Mouse (Mus musculus): ENCODE measurements around the gene Pamr1. TPM values are rescaled to one million over a fixed set of nuclear protein-coding genes. Genes with fewer than 3 reads are reported as not detected.

Gene Pamr1
- polyA plus RNA-seq, 3 experiments from 2014 or later: not detected

DNA sequence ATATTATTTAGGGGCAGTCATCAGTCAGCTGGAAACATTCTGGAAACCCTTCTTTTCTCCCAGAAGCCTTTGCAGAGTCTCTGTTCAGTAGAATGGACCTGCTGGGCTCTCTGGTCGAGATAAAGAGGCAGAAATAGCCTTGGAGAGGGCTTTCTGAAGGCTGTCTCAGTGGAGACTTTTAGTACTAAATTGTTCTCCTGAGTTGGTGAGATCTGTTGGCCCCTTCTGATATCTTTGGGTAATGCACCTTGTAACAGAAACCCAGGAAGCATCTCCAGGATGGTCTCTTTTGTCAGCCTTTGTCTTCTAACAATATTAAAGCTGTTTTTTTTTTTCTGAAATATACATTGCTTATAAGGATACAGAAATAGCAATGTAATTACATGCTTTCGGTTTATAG is 111.2 kb downstream of the Pamr1 start:
- ATAC-seq: no peak

DNA sequence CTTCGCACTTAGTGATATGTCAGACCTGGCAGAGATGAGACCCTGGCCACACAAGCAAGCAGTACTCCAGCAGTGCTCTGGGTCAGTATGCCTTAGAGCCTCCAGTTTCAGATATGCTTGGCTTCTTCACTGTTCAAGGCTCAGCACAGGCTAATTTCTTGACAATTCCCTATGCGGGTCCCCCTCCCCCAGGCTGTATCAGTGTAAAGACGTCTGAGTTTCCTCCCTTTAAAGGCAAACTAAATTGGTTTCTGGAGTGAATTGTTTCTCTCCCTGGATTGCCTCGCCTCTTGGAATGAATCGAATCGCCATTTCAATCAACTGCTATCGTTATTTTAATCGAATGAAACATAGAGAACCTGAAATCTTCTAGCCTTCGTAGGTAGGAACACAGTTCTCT is 113.1 kb downstream of the Pamr1 start:
- ATAC-seq: no peak

DNA sequence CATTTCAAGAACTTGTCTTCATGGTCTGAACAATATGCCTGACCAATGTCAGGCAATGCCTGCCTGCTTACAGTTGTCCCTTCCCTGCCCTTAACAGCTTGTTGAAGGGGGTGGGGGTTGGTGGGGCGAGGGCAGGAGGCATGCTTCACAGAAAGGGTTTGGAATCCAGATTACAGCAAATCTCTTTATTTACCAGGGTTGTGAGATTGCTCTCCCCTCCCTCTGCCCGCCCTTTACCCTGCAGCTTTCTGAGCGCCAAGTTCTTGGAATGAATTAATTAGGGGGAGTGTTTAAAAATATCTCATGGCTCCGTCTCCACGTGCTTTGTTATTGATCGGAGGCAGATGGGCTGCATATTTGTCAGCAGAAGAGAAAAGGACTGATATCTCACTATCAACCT is 113.5 kb downstream of the Pamr1 start:
- ATAC-seq: no peak

DNA sequence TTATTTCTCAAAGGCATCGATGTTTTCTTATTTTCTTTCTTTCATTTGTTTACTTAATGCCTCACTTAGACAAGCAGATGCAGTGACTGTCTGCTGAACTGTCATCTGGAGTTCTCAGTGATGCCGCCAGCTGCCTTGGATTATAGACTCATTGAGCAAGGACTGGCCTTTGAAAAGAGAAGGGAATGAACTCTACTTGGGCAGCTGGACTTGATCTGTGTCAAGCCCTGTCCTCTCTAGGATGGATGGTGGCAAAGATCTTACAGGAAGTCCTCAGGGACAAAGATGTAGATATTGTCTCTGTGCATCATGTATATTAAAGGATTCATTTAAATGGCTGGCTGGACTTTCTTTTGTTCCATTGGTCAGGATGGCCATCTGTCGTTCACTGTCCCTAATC is 114.1 kb downstream of the Pamr1 start:
- no peak for ATAC-seq

DNA sequence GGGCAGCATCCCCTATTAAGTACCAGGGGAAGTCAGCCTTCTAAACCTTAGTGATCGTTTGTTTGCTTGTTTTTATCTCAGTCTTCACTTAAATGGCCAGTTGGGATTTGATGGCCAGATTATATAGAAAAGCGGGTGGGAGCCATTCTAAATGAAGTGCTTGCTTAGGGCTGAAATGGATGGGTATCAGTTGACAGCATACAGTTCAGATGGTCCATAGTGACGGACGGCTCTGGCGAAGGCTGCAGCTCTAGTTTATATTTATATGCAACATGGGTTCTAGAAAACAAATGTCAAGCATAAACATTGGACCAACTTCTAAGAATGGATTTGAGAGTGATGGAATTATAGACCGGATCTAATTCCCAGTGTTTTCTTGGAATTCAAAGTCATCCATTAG is 118.2 kb downstream of the Pamr1 start:
- no peak for ATAC-seq

DNA sequence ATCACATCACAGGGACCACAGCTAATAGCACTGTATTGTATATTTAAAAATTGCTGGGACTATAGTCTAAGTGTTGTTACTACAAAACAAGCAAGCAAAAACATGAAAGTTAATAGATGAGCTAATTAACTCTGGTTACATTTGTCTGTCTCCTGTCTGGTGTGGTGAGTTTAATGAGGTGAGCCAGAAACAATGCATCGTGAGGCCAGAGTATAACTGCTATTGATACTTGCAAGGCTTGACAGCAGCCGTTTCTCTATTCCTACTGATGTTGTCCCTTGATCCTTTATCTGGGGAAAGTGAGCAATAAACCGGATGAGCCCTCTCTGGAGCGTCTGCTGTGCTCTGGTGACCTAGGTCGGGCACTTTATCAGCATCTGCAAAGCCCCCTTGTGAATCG is 119.8 kb downstream of the Pamr1 start:
- no peak for ATAC-seq

DNA sequence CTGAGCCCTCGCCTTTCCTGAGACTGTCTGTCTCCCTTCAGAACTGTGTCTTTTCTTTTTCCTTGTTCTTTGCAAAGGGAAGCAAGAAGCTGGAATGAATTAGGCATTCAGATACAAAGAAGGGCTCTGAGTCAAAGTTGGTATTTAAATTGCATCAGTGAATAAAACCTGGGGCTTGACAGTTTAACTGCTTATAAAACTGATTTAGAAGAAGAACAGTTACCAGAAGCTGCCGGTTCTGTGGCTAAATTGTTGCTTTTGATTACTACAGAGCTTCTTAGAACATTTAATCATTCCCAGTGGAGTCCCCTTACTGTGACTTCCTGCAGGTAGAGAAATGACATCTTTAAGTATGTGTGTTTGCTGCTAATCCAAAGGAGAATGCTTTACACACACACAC is 124.8 kb downstream of the Pamr1 start:
- ATAC-seq: no peak

DNA sequence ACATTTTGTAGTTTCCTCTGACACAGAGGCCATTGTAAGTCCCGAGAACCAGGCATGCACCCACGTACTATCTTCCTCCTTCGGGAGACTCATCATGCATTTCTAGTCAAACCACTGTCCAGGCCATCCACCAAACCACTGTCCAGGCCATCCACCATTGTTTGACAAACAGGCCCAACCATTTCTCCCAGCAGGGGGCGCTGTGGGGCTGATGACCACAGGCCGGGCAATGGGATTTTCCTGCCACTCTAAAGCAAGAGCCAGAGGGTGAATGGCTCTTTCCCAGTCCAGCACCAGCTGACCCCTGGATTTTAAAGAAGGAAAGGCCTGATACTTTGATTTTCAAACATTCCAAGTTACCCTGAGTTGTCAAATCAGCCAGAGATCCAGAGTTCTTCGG is 125.5 kb downstream of the Pamr1 start:
- no peak for ATAC-seq

DNA sequence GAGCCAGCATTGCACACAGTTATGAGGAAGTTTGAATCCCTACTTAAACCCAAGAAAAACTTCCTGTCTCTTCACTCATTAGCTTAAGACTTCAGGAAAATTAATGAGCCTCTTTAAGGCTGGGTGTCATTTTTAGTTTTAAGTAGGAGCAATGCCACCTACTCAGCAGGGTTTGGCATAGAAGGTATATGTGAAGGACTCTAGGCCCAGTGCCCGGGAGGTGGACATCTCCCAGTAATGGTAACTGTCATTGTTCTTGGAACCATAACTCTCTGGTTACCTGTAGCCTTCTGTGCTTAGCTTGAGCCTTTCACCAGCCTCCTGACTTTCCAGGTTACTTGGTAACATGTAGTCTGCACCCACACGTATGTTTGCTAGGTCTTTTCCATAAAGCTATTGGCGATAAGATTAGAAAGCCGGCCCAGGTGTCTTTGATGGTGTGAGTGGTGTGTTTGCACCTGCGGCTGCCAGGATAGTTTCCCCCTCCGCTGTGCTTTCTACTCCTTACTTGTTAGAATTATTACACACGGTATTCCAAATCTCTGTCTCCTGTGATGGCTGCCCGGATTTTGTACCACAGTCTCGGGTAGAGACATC is 127.0 kb downstream of the Pamr1 start:
- no peak for ATAC-seq

DNA sequence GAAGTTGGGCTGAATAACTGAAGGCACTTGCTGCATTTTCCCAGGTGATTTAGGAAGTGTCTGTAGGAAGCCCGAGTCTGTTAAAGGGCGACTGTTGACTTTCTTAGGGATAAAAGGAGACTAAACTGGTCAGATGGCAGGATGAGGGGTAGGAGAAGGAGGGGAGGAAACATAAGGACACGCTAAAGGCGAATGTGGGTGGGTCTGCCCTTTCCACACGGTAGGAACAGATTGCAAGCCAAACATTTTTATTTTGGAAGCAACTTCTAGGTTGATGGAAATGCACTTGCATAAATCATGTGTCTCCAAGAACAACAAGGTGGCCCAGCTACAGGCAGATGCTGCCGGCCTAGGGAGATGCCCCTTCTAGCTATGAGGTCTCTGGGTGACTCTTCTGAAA is 127.6 kb downstream of the Pamr1 start:
- ATAC-seq: no peak

DNA sequence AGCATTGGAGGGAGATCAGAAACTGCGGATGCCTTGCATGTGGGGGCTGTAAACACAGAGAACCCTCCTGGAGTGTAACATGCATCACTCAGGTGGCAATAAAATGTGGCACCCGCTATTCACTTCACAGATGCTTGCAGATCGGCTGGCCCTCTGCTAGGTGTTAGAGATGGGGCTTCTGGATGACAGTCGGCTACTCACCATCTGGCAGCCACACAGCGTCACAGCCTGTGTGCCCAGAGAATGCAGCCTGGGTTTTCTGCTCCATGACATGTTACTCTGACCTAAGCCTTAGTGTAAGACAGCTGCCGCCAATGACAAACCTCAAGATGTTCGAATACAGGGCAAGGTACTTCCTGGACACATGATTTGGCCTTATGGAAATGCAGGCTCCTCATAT is 131.5 kb downstream of the Pamr1 start:
- ATAC-seq: no peak

DNA sequence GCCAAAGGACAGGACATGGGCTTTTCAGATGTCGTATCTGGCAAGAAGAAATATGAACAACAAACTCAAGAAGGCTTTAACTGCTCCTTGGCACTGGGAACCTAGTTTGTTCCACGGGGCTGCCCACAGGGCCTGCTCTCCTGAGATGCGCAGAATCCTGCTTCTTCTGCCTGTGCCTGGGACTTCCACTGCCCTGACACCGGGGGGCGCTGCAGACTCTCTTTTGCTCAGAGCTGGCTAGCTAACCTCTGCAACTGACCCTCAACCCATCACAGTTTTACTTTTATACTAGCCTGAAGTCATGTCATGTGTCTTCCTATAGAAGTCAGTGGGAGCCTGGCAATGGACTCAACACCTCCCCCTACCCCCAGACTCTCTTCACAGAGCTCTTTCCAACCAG is 132.4 kb downstream of the Pamr1 start:
- ATAC-seq: no peak

DNA sequence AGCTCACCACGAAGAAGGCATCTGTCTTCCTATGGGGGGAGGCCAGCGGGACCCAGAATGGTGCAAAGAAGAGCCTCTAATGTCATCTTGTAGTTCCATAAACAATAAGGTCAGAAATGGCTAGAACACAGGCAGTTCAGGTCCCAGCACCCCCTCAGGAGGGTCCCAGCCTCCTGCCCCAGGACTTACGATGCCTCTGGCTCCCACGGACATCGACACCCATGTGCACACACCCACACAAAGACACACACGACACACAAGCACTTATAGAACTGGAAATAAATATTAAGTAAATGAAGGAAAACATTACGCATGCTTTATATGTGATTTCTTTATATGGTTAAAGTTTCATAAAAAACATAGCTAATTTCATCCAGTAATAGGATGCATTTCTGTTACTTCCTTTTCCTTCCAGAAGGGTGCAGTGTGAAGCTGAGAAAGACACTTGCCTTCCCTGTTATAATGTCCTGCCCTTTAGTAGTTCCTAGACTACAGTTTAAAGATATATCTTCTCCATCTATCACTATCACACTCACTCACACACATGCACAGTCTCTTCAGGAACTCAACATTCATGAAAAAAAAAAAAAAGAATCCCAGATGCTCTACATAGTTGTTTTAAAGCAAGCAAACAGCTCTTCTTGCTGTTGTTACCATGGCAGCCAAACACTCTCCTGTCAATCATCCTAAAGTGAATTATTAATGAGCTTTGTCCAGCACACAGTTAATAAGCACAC is 135.7 kb downstream of the Pamr1 start:
- ATAC-seq: no peak

DNA sequence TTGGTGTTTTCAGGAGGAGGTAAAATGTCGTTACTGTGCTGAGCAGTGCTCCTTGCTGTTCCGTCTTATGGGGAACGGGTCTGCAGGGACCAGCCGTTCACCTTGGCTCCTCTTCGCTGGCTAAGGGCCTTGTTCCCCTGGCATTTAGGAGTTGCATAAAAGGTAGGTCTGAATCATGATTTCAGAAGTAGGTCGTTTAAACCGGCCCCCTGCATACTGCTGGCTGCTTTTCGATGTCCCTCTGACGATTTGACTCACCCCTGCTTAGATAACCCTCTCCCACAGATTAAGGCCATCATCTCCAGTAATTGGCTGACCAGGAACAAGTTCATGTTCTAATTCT is 136.3 kb downstream of the Pamr1 start:
- ATAC-seq: no peak

Other genes with a start within 250 kb of the Pamr1 start
- gene Trim44, start 142.2 kb upstream of the Pamr1 start, polyA plus RNA-seq (2017; shearing (Covaris generic)): 1 to 10 TPM; 3.6 to 9.9 (median 9.3) TPM
- not detected for gene Fjx1, start 97.5 kb upstream of the Pamr1 start, polyA plus RNA-seq (2017; shearing (Covaris generic))
- gene Slc1a2, start 108.6 kb downstream of the Pamr1 start, polyA plus RNA-seq (2017; shearing (Covaris generic)): under 1 TPM in 1 of 3 experiments, not detected in 2; 0.04 TPM